Mouse (Mus musculus) kidney, postnatal 10 days (tissue): ENCODE results near the gene Npl.

ENCODE experiments used
- DNase-seq: peaks from one replicate; pipeline ENCODE4 v3.0.0; 2021; ENCODE audit warnings: mixed read lengths

Gene Npl

DNA sequence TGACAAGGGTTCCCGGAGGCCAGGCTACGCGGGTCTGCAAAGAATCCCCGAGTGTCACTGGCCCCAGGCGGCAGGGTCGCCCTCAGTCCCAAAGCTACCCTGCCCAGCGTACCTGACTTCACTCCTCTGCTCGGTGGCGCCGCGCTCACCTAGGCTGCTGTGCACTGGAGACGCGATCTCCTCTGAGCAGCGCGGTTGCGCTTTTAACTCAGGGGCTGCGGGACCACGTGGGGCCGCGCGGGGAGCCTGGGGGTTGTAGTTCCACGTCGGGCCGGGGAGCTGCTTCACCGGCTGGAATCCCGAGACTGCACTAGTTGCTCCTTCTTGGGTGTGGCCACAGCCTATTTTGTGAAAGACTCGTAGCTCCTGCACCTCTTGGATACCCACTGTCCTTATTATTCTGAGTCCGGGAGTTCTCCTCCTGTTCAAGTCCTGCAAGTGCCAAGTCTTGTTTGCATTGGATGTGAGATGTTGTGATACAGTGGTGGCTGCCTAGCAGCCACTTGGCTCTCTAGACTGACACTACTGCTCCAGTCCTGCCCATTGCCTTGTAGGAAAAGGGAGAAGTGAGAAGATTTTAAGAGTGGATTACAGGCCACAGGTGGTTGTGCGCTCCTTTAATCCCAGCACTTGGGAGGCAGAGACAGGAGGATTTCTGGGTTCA lies at the start of gene Npl:
Gene Npl, minus strand, starts transcription at position 510 of the 664 bp plus-strand sequence.
- DNase-seq: peak; percentile 90

DNA sequence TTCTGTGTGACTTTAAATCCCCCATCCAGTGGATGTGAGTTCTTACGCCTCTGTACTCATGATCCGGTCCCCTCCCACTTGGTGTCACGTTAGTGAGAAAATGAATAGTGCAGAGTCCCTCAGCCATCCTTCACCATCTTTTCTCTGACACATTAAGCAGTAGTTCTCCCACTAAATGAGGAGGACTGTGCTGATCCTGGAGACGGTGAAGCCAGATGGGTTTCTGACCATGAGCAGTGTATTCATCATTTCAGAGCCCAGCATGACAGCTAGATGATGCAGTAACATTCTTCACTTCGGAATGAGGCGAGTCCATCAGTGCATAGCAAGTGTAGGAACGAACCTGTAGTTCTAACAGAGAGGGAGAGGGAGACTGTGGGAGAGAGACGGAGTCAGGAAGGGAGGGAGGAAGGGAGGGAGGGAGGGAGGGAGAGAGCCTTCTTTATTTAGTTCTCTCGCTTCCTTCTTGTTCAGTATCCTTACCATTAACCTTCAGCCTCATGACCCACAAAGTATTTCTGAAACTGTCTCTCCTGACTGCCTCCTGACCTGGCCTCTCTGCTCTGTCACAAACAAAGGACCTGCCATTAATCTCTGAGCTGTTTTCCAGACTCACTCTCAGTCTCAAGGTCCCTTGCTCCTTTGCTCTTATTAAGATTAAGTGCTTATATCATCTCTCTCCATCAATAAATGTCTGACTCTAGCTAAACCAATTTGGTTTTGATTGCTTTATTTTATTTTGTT lies 49.6 kb upstream of the Npl start:
- no peak for DNase-seq

- DNase-seq: peak; percentile 38
These were observed 48.9 kb upstream of the Npl start for GRCm38 (mm10) chr1:153598773-153599172.

- DNase-seq: no peak
These were observed 43.8 kb upstream of the Npl start for GRCm38 (mm10) chr1:153593678-153594077.

DNA sequence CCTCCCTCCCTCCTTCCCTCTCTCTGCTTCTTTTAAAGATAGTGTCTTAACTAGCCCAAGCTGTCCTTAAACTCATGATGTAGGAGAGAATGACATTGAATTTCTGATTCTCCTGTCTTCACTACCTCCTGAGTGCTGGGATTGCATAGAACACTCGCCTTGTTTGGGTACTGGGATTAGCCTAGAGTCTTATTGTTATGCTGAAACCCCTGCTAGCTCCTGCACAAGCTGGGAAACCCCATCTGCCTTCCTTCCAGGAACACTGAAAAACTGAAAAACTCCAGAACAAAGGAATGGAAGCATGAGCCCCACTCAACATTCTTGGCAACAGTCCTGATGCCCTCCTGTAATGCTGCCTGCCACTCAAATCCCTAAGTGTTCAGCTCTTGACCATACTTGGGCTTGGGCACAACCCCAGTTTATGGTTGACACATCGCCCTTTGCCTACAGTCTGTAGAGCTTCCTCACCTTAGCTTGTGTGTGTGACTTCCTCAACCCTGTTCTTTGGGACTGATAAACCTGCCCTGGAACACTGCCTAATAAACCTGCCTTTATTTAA lies 40.4 kb upstream of the Npl start:
- no peak for DNase-seq

GRCm38 (mm10) chr1:153587956-153588355 lies 38.1 kb upstream of the Npl start:
- no peak for DNase-seq

- no peak for DNase-seq
These were observed 37.0 kb upstream of the Npl start for GRCm38 (mm10) chr1:153586826-153587225.

DNA sequence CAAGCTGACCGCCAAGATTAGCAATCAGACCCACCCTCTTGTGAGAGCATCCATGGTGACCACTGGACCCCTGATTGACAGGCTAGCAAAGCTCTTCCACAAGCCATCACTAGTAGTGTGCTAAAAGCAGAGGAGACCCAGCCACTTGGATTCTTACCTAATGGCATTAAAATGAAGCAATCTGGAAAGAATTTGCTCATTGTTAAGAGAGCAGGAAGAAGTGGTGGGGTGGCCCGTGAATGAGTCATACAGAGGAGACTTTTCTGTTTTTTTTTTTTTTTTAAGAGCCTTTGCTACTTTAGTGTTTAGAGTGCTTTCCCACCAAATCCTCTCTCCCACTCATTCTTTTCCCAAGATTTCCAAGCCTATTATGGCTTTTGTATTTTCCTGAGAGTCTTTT lies 35.9 kb upstream of the Npl start:
- DNase-seq: no peak

GRCm38 (mm10) chr1:153583189-153583588 lies 33.3 kb upstream of the Npl start:
- DNase-seq: no peak

DNA sequence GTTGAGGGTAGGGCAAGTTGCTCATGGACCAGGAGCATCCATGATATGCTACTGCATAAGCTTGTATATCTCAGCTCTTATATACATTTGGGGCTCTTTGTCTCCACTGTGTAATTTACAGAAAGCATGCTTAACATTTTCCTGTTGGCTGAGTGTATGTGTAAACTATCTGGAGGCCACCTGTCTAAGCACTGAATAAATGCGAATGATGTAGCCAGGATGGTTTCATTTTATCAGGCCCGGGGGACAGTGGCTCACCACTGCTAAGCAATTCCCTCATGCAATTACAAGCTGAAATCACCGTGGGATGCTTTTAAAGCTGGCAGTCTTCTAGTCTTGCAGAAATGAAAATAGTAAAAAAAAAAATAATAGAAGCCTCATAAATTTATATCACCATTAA lies 24.9 kb upstream of the Npl start:
- no peak for DNase-seq

DNA sequence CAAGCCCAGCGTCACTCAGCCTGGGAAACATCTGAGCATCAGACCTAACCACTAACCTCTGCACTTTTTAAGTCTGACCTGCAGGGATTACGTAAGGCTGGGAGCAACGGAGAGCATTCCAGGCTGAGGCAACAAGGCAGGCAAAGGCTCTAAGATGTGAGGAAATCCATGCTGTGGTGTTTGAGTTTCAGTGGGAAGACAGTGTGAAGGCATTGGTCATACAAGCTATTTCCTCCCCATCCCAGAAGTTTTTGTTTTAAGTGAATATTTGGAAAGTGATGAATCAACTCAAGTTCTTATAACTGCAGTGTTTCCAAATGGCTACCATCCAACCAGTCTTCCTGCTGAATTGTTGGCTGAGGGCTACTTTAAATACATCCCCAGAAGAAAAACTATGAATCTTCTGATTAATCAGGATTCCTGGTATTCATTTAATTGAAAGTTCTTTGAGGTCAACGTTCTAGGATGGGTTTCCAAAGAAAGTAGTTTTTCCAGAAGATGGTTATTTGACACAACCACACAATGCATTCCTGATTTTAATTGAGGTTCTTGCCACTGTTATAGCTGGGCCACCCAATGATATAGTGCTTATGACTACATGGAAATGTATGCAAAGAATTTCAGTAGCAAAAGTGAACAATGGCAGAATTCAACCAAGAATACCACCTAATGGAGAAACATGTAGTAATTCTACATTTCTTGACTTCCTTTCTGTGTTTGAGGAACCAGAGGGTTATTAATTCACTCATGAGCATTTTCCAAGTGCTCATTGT lies 22.6 kb upstream of the Npl start:
- DNase-seq: peak; percentile 23

GRCm38 (mm10) chr1:153565701-153566100 lies 15.9 kb upstream of the Npl start:
- no peak for DNase-seq

DNA sequence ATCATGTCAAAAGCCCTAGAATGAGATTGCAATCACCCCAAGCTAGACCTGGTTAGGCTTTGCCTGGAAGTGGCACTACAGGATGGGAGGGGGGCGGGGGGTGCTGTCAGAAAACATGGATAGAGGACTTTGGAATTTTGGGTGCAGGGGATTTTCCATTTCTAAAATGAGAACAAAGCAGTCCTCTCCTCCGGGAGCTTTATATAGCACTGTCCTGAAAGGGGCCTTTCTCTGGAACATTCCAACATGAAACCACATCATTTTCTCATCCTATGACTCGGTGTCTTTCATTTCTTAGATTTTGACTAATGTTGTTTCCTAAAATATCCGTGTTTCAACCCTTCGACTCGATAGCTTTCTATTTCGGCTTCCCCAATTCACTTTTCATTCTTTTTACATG lies 14.9 kb upstream of the Npl start:
- no peak for DNase-seq

- no peak for DNase-seq
These were observed 13.8 kb upstream of the Npl start for GRCm38 (mm10) chr1:153563675-153564074.

DNA sequence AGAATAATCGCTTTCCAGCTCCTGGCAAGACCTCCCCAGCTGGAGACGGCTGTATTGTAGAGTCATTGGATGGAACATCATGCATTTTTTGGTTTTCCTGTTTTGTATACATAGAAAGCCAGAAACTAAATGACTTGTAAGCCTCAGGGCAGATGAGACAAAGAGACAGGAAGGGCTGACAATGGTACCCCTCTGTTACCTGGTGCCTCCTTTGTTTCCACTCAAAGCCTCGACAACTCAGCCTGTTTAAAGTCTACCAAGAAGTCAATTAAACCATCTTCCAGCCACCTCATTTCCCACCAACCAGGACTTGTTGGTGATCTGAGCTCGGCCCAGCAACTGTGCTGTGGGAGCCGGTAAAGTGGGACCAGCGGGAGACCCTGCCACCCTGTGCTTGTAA lies 11.0 kb upstream of the Npl start:
- DNase-seq: peak; percentile 45

- DNase-seq: no peak
These were observed 9.9 kb upstream of the Npl start for GRCm38 (mm10) chr1:153559701-153560100.

DNA sequence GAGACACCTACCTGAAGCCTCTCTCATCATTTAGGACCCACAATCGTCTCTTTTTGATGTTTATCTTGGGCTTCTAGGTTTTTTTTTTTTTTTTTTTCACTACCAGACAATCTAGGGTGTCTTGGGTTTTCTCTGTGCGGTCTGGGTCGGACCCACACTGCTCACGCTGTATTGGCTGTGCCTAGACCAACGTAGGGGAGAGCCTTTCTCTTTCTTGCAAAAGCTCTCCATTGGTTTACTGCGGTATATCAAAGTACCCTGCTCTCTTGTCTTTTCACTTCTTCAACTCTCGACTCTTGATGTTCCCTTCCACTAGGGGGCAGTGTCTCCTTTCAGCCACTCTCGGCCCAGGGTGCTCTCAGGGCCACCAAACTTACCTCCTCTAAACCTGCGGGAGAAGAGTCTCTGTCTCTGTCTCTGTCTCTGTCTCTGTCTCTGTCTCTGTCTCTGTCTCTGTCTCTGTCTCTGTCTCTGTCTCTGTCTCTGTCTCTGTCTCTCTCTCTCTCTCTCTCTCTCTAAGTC lies 9.3 kb upstream of the Npl start:
- peak; percentile 84 for DNase-seq

DNA sequence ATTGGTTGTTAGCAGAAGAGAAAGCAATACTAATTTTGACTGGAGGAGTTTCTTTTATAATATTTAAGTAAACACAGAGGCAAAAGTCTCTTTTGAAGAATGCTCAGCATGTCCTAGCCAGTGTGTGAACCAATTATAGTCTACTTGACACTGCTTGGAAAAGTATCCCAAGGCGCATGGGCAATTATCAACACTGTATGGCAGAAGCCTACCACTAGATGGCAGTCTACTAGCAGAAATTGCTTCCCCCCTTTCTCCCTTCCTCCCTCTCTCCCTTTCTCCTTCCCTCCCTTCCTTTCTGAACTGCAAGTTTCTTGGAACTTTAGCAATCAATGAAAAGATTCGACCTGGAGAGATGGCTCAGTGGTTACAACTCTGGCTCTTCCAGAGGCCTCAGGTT lies 7.1 kb upstream of the Npl start:
- peak; percentile 60 for DNase-seq

- DNase-seq: no peak
These were observed 6.4 kb upstream of the Npl start for GRCm38 (mm10) chr1:153556202-153556601.

GRCm38 (mm10) chr1:153550814-153551213 lies 969 bp upstream of the Npl start:
- peak; percentile 86 for DNase-seq

DNA sequence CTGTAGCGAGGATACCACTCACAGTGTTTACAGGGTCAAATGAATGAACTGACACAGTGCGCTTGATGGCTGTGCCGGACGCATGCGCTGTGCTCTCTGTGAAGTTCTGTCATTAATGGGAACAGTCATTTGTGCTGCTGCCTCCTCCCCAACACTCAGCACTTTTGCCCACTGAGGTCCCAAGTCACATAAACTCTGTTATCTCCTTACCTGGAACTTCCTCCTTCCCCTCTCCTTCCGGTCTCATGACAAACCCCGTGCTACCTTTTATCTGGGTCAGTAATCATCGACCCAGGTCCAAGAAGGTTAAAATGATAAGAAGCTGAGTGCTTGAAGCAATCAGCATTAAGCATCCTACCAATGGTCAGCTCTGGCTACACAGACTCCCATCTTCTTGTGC lies 2.3 kb downstream of the Npl start:
- DNase-seq: no peak

DNA sequence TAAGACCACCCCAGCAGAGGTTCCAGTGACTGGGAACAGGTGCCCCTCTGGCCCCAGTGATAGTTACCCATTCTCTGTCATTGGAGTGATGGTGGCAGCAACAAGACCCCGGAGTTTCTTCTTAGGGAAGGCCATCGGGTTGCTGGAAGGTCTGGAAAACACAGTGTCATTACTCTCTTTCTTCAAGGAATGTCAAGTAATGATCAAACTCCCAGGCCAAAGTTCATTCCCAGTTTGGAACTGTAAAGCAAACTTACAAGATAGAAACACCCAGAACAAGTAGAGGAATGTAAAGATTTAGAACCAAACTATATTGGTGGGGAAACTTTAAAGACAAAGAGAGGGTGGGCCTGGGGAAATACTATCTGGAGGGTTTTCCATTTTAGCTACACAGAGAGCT lies 4.6 kb downstream of the Npl start:
- DNase-seq: no peak

- peak; percentile 73 for DNase-seq
These were observed 7.0 kb downstream of the Npl start for GRCm38 (mm10) chr1:153542726-153543320.
